Mouse (Mus musculus): ENCODE measurements at regions not wholly inside any gene's neighbourhood (a gene's known extent, or its start where the extent isn't known, plus 50 kb on each side); places are given as distances from the start of the nearest gene placed in this dataset.

- DNase-seq = peak; percentile 43
These were observed 60.5 kb upstream of the Loxl4 start for GRCm38 (mm10) chr19:42673133-42673532.

- no peak for DNase-seq
These were observed 57.3 kb upstream of the Loxl4 start for GRCm38 (mm10) chr19:42669886-42670285.

DNA sequence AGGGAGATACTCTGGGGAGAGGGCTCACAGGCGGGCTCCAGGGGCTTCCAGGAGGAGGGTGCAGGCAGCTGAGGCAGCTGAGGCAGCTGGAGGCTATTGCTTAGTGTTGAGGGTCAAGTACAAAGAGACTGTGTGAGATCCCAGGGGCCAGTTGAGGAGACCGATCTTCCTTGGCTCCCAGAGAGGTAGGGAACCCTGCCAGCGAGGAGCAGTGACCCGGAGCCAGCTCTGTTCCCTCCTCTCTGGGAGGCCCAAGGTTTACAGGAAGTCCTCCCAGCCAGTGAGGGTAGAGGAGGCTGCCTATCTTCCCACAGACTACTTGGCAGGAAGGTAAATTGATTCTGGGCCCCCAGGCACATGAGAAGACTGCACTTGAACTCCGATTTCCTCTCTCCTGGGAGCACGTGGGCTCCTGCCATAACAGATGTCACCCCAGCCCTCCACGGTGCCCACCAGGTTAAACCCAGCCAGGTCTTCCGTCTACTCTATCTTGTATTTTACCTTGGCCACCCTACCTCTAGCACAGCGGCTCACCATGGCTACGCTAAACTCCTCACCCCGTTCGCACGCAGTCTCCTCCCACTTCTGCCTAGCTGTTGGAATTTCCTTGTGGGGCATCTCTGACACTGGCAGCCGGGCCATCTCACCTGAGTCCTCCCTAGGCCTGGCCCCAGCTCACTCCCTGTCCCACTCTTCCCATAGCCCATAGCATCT, 55.9 kb upstream of the Loxl4 start:
- no peak for DNase-seq

- no peak for DNase-seq
These were observed 54.3 kb upstream of the Loxl4 start for GRCm38 (mm10) chr19:42666906-42667305.

Measured in right cerebral cortex, postnatal 25 days (tissue).